ENCODE assay signal across 16 mouse cellular contexts in genomic region chr1:128602018-128602687, GRCm38 (mm10). TPM values are rescaled to one million over a fixed set of nuclear protein-coding genes. Genes with fewer than 3 reads are reported as not detected.
A peak's percentile ranks its signal among the peaks of the same experiment; 100 is the strongest.
DNase-seq lines count a peak whose midpoint lies in the region; ATAC-seq lines count a peak whose summit lies in the region.
"Had no signal": no experiment of that assay in that cellular context is flagged by ENCODE, and none has a peak within 500 bp of the region (broad histone marks: within the 10 kb centered on the region; RNA-seq: fewer than 3 reads in every experiment).

No protein-coding gene starts in this region.

- H3K4me2 ChIP-seq in kidney, embryonic 16.5 days (replicated peaks; ENCODE audit: low read depth, low read length) = no peak overlapping the region
- no peak overlapping the region for H3K4me2 ChIP-seq in stomach, embryonic 15.5 days
- no peak overlapping the region for H3K4me2 ChIP-seq in hindbrain, embryonic 14.5 days (replicated peaks)
- H3K4me2 ChIP-seq: embryonic facial prominence, embryonic 15.5 days; hindbrain, embryonic 12.5 days; midbrain, embryonic 12.5 days; neural tube, embryonic 12.5 days had no signal

- no peak overlapping the region for H3K4me3 ChIP-seq in kidney, embryonic 16.5 days (ENCODE audit: low read length)
- H3K4me3 ChIP-seq in stomach, embryonic 15.5 days (replicated peaks) = no peak overlapping the region
- no peak overlapping the region for H3K4me3 ChIP-seq in hindbrain, embryonic 14.5 days (replicated peaks; ENCODE audit: low read length)
- H3K4me3 ChIP-seq: embryonic facial prominence, embryonic 15.5 days; hindbrain, embryonic 12.5 days; midbrain, embryonic 12.5 days; neural tube, embryonic 12.5 days had no signal

- H3K4me1 ChIP-seq in kidney, embryonic 16.5 days (ENCODE audit: insufficient read depth, low read length) = peaks cover 7% of the 10 kb centered on the region
- no peaks in the 10 kb centered on the region for H3K4me1 ChIP-seq in stomach, embryonic 15.5 days
- H3K4me1 ChIP-seq in hindbrain, embryonic 14.5 days (replicated peaks; ENCODE audit: control insufficient read depth, insufficient read depth, low read length) = no peaks in the 10 kb centered on the region
- H3K4me1 ChIP-seq: embryonic facial prominence, embryonic 15.5 days had no signal

- no peaks in the 10 kb centered on the region for H3K9me3 ChIP-seq in kidney, embryonic 16.5 days (ENCODE audit: low read length)
- no peaks in the 10 kb centered on the region for H3K9me3 ChIP-seq in stomach, embryonic 15.5 days
- no peaks in the 10 kb centered on the region for H3K9me3 ChIP-seq in hindbrain, embryonic 14.5 days (ENCODE audit: control insufficient read depth, low read length)
- H3K9me3 ChIP-seq: embryonic facial prominence, embryonic 15.5 days; hindbrain, embryonic 12.5 days; midbrain, embryonic 12.5 days; neural tube, embryonic 12.5 days had no signal

- DNase-seq in kidney, adult 9 months = no peak
- DNase-seq in 416B (ENCODE audit: low read depth) = peak; percentile 29
- peak; percentile 75 for DNase-seq in T-cell, adult 2 months (ENCODE audit: low spot score)
- DNase-seq in c-Kit-positive CD71-positive TER-119-positive erythroid progenitor cells, embryonic 14.5 days (ENCODE audit: low spot score) = no peak
- DNase-seq in hindbrain, embryonic 14.5 days (ENCODE audit: low spot score) = no peak
- no peak for DNase-seq in testis, postnatal 10 days (ENCODE audit: low spot score)
- DNase-seq: cerebellum, postnatal 14 days; forebrain, postnatal 0 days; gastrocnemius, postnatal 36 days; lung, adult 18-20 months had no signal

- ATAC-seq in kidney, embryonic 16.5 days (ENCODE audit: low FRiP score, low TSS enrichment) = peak; percentile 69
- ATAC-seq in stomach, embryonic 15.5 days (ENCODE audit: insufficient read depth, low FRiP score, low read depth) = peak; percentile 92
- ATAC-seq in hindbrain, embryonic 14.5 days (ENCODE audit: low FRiP score) = no peak
- ATAC-seq: forebrain, postnatal 0 days had no signal

- no peak overlapping the region for H3K9ac ChIP-seq in kidney, embryonic 16.5 days (replicated peaks; ENCODE audit: low read length)
- no peak overlapping the region for H3K9ac ChIP-seq in stomach, embryonic 15.5 days
- no peak overlapping the region for H3K9ac ChIP-seq in hindbrain, embryonic 14.5 days
- H3K9ac ChIP-seq: embryonic facial prominence, embryonic 15.5 days; forebrain, postnatal 0 days; hindbrain, embryonic 12.5 days; midbrain, embryonic 12.5 days; neural tube, embryonic 12.5 days had no signal

- WGBS in kidney, embryonic 16.5 days = 58% methylated on average over 5 of the region's 5 CpGs
- 45% methylated on average over 5 of the region's 5 CpGs for WGBS in stomach, embryonic 15.5 days
- WGBS in hindbrain, embryonic 14.5 days = 86% methylated on average over 5 of the region's 5 CpGs

- no peaks in the 10 kb centered on the region for H3K36me3 ChIP-seq in kidney, embryonic 16.5 days (ENCODE audit: insufficient read depth, low read length)
- H3K36me3 ChIP-seq in stomach, embryonic 15.5 days = no peaks in the 10 kb centered on the region
- H3K36me3 ChIP-seq in hindbrain, embryonic 14.5 days (replicated peaks; ENCODE audit: control insufficient read depth, insufficient read depth) = no peaks in the 10 kb centered on the region
- H3K36me3 ChIP-seq: embryonic facial prominence, embryonic 15.5 days; hindbrain, embryonic 12.5 days; midbrain, embryonic 12.5 days; neural tube, embryonic 12.5 days had no signal

- H3K27me3 ChIP-seq in kidney, embryonic 16.5 days (ENCODE audit: insufficient read depth, low read length) = no peaks in the 10 kb centered on the region
- H3K27me3 ChIP-seq in stomach, embryonic 15.5 days (replicated peaks) = no peaks in the 10 kb centered on the region
- H3K27me3 ChIP-seq in hindbrain, embryonic 14.5 days (ENCODE audit: control insufficient read depth, insufficient read depth, low read length) = no peaks in the 10 kb centered on the region
- H3K27me3 ChIP-seq: embryonic facial prominence, embryonic 15.5 days; hindbrain, embryonic 12.5 days; midbrain, embryonic 12.5 days; neural tube, embryonic 12.5 days had no signal

- H3K27ac ChIP-seq in kidney, embryonic 16.5 days (ENCODE audit: low read length) = no peak overlapping the region
- H3K27ac ChIP-seq in stomach, embryonic 15.5 days = 0 out of 2 replicates have a peak overlapping the region, but pooled peaks have one; percentile 21
- H3K27ac ChIP-seq in hindbrain, embryonic 14.5 days = no peak overlapping the region
- H3K27ac ChIP-seq: embryonic facial prominence, embryonic 15.5 days; hindbrain, embryonic 12.5 days; midbrain, embryonic 12.5 days; neural tube, embryonic 12.5 days had no signal

RNA-seq across cellular contexts. Expression of gene Cxcr4, which starts 10.1 kb away (rescaled TPM):
- polyA plus RNA-seq in kidney, embryonic 16.5 days (2015; fragmentation: Nextera tagmentation; extraction: Ambion mirVana) = 8.7 and 9.0 TPM in 2 replicates
- 5.8 and 6.1 TPM in 2 replicates for polyA plus RNA-seq in stomach, embryonic 15.5 days (2015; fragmentation: Nextera tagmentation; extraction: Ambion mirVana)
- polyA plus RNA-seq in hindbrain, embryonic 14.5 days (2014; fragmentation: Nextera tagmentation; extraction: Ambion mirVana) = 8.6 and 10.7 TPM in 2 replicates

Comparison
In these comparisons a context has a peak if more than half of its experiments do, and no peak if none do; other contexts are left out.
1. DNase-seq: peak in 416B (single experiment) and T-cell, adult 2 months (single experiment); none in kidney, adult 9 months (single experiment), c-Kit-positive CD71-positive TER-119-positive erythroid progenitor cells, embryonic 14.5 days (single experiment), hindbrain, embryonic 14.5 days (single experiment) and testis, postnatal 10 days (single experiment).